Mouse (Mus musculus) kidney, embryonic 15.5 days (tissue): ENCODE data around the gene Fam178b. TPM values are rescaled to one million over a fixed set of nuclear protein-coding genes. Genes with fewer than 3 reads are reported as not detected.
A peak's percentile ranks its signal among the peaks of the same experiment; 100 is the strongest.

ENCODE experiments used
- ATAC-seq: fragments of 200-750 bp; cut with Nextera tagmentation; replicated peaks from 2 replicates; pipeline ENCODE4 v1.8.0; 2017; ENCODE audit warnings: moderate TSS enrichment; ENCODE audit not compliant: low FRiP score
- H3K27ac ChIP-seq: fragments of 300-500 bp; sonication (generic); 2 replicates; pipeline ENCODE4 v1.5.1; 2015; ENCODE audit warnings: mild to moderate bottlenecking, inconsistent platforms
- H3K27me3 ChIP-seq: fragments of 300-500 bp; sonication (generic); 2 replicates; pipeline ENCODE4 v1.6.1; 2015; ENCODE audit warnings: inconsistent platforms
- H3K36me3 ChIP-seq: fragments of 300-500 bp; sonication (generic); 2 replicates; pipeline ENCODE4 v1.6.1; 2015; ENCODE audit warnings: inconsistent platforms
- H3K4me1 ChIP-seq: fragments of 300-500 bp; sonication (generic); 2 replicates; pipeline ENCODE4 v1.6.1; 2015; ENCODE audit warnings: inconsistent platforms
- H3K4me2 ChIP-seq: fragments of 300-500 bp; sonication (generic); 2 replicates; pipeline ENCODE4 v1.6.1; 2015; ENCODE audit warnings: moderate library complexity, mild to moderate bottlenecking, inconsistent platforms
- H3K4me3 ChIP-seq: fragments of 300-500 bp; sonication (generic); replicated peaks from 2 replicates; pipeline ENCODE4 v1.5.1; 2015; ENCODE audit warnings: mild to moderate bottlenecking, inconsistent platforms
- H3K9ac ChIP-seq: fragments of 300-500 bp; sonication (generic); 2 replicates; pipeline ENCODE4 v1.6.1; 2015; ENCODE audit warnings: mild to moderate bottlenecking, inconsistent platforms
- H3K9me3 ChIP-seq: fragments of 300-500 bp; sonication (generic); replicated peaks from 2 replicates; pipeline ENCODE4 v1.6.1; 2016; ENCODE audit warnings: inconsistent platforms
- WGBS: fragments of 180-500 bp; shearing (Covaris S2); methylation state at CpG from one replicate; pipeline ENCODE4 v1.1.7; 2015; ENCODE audit warnings: mixed read lengths; 5-methylcytosine and 5-hydroxymethylcytosine counted together
- polyA plus RNA-seq: library from polyadenylated mRNA; unstranded; fragments of >200 nt; fragmentation: Nextera tagmentation; extraction: Ambion mirVana; gene quantifications from 2 replicates; pipeline ENCODE4 v1.2.1, GENCODE M21; 2015

Gene Fam178b
- polyA plus RNA-seq: 0.67 and 1.3 TPM in 2 replicates

DNA sequence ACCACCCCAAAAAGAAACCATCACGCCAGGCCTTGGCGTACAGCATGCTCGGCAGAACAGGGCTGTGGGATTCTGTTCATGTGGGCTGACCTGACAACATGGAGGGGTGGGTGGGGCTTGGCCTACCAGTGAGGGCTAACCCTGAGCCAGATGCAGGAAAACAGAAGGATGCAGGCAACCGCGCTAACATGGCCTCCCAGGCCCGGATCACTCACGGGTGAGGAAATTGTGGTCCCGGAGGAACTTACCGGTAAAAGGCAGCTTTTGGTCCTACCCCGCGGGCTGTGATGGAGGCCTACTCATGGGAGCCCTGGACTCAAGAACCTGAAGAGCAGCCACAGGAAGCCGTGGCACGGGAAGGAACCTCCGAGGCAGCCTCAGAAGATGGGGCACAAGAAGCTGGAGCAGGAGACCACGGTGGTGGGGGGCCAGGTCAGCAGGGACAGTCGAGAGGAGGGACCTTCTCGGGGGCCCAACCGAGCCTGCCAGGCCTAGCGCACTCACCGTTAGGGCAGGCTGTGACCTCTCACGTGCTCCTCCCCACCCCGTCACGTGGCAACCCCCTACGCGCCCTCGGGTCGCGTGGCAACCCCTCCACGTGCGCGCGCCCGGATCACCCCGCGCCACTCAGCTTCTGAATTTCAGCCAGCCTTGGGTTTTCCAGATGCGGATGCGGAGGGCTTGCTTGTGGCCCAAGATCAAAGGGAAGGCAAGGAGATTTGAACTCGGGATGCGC, at the start of gene Fam178b:
Gene Fam178b (minus strand): TSS at position 564 of the 736 bp plus-strand sequence.
- H3K27ac ChIP-seq: peak within 1 kb of the TSS; percentile 59
- no peak for ATAC-seq
- WGBS: 93% methylated on average over 39 of the region's 39 CpGs
- no peaks in the 10 kb centered on the region for H3K9me3 ChIP-seq
- H3K9ac ChIP-seq: no peak within 1 kb of the TSS
- H3K36me3 ChIP-seq: no peaks in the 10 kb centered on the region
- H3K4me2 ChIP-seq: no peak within 1 kb of the TSS
- H3K4me3 ChIP-seq: no peak within 1 kb of the TSS
- H3K27me3 ChIP-seq: no peaks in the 10 kb centered on the region
- H3K4me1 ChIP-seq: 0 out of 2 replicates have a peak, but pooled peaks cover 11% of the 10 kb centered on the region

DNA sequence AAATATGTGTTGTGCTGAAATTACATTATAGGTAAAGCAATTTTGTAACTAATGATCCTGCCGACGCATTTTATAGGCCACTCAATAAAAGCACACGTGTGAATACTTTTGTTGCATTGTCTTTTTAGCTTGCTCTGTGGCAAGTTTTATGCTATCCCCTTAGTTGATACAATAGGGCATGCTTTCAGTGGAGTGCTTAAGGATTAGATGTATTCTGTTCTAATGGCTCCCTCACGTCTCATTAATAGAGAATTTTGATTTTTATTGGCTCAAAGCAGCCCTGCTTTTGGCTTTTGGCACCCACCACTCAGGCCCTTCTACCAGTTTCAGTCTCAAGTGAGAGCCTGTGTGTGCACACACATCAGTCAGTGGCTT, 41.1 kb upstream of the Fam178b start:
- WGBS: 48% methylated on average over 4 of the region's 4 CpGs
- Histone ChIP-seq H3K4me3 (no peak overlapping the region), H3K4me1 (peaks cover 8% of the 10 kb centered on the region; the same call in 1 of the 2 replicates), H3K4me2 (no peak overlapping the region), H3K27ac (no peak overlapping the region), H3K9me3 (no peaks in the 10 kb centered on the region), H3K36me3 (no peaks in the 10 kb centered on the region), H3K9ac (no peak overlapping the region), H3K27me3 (no peaks in the 10 kb centered on the region)
- no peak for ATAC-seq

DNA sequence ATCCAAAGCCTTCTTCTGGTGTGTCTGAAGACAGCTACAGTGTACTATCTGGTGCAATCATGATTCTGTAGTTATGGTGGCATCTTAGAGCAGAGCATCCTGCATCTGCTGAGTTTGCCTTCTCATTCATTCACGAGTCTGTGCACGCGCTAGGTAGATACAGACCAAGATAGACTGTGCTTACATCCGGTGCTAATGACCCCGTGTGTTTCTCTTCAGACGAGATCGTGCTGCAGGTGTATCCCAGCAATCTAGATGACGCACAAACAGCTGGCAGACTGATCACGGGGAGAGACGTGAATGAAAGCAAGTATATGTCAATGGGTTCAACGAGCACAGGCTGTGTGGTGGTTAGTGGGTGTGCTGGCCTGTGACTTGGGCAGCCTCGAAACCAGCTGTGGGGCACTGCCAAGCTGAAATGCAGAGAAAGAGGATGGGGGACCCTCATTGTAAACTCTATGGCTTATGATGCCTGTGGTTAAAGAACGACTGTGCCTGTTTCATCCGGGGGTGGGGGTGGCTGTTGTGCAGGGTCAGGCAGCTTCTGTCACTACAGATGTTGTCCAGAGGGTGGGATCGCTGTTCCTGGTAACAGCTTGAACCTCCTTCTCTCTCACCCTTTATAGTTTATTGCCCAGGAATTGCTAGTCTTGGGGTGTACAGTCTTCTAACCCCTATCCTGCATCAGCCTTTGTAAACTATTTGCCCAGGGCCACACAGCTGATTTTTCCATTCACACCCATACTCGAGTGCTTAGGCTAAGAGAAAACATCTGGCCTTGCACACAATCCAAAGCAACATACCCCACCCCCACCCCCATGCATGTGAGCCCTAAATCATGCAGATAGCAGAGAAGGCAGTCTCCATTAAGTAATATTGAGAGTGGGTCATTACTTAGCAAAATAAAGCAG, 40.4 kb upstream of the Fam178b start:
- Histone ChIP-seq H3K9me3 (no peaks in the 10 kb centered on the region), H3K9ac (no peak overlapping the region), H3K4me1 (peaks cover 8% of the 10 kb centered on the region; the same call in 1 of the 2 replicates), H3K4me3 (no peak overlapping the region), H3K27ac (no peak overlapping the region), H3K36me3 (no peaks in the 10 kb centered on the region), H3K27me3 (no peaks in the 10 kb centered on the region), H3K4me2 (no peak overlapping the region)
- WGBS: 49% methylated on average over 16 of the region's 16 CpGs
- ATAC-seq: no peak

DNA sequence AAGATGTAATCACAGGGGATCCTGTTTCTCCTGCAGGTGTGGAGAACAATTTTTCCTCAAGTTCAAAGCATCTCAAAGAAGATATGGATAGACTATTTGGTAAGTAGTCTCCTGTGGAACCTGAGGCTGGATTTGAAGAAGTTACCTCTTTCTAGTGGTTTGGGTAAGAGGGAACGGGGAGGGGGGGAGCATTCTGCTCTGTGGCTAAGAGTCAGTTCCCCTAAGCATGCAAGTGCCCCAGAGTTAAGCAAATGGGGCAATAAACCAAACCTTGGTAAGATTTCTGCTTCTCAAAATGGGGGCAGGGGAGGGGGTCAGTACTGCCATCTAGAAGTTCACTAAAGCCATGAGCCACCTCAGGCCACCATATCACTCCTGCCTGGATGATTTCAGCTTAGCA, 35.8 kb upstream of the Fam178b start:
- Histone ChIP-seq H3K36me3 (no peaks in the 10 kb centered on the region), H3K27me3 (no peaks in the 10 kb centered on the region), H3K4me2 (no peak overlapping the region), H3K9me3 (no peaks in the 10 kb centered on the region), H3K27ac (no peak overlapping the region), H3K9ac (no peak overlapping the region), H3K4me1 (peaks cover 8% of the 10 kb centered on the region; the same call in 1 of the 2 replicates), H3K4me3 (no peak overlapping the region)
- ATAC-seq: no peak
- WGBS: 70% methylated on average over 1 of the region's 1 CpGs

DNA sequence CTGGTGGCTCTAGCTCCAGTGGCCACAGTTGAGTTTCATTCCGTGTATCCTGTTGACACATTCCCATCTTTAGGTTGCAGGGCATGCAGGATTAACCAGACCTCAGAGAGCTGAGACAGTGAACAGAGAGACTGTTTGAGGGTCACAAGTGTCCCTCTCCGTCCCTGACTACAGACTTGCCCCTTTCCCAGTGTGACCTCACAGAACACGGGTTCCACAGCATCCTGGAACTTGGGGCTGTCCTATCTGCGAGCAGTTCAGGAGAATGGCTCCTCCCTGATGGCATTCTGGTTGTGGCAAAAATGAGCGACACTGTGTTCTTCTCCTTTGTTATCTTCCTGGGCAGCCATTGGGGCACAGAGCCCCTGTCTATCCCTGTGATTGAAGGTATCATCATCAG, 31.3 kb upstream of the Fam178b start, which contains the start of gene Actr1b:
Gene Actr1b (minus strand): TSS at position 112 of the 400 bp plus-strand sequence.
- no peaks in the 10 kb centered on the region for H3K27me3 ChIP-seq
- H3K9ac ChIP-seq: no peak within 1 kb of the TSS
- H3K36me3 ChIP-seq: no peaks in the 10 kb centered on the region
- H3K4me1 ChIP-seq: peaks cover 3% of the 10 kb centered on the region
- H3K9me3 ChIP-seq: no peaks in the 10 kb centered on the region
- no peak within 1 kb of the TSS for H3K4me3 ChIP-seq
- no peak within 1 kb of the TSS for H3K4me2 ChIP-seq
- no peak within 1 kb of the TSS for H3K27ac ChIP-seq
- no peak for ATAC-seq
- WGBS: 87% methylated on average over 5 of the region's 5 CpGs

DNA sequence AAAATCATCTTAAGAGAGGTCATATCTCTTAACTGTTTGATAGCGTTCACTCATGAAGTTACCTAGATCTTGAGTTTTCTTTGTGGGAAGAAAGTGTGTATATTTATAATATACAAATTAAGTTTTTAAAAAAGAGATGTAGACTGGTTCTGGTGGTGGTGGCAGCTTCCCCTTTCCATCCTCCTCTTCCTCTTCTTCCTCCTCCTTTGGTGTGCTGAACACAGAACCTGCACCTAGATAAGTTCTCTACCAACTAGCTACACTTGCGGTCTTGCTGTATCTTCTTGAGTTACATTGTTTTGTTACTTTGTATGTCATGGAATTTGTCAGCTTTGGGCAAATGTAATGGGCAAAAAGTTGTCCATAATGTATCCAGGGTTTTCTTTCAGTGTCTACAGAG, 28.1 kb upstream of the Fam178b start:
- peaks cover 18% of the 10 kb centered on the region for H3K36me3 ChIP-seq
- WGBS: 97% methylated on average over 2 of the region's 2 CpGs

DNA sequence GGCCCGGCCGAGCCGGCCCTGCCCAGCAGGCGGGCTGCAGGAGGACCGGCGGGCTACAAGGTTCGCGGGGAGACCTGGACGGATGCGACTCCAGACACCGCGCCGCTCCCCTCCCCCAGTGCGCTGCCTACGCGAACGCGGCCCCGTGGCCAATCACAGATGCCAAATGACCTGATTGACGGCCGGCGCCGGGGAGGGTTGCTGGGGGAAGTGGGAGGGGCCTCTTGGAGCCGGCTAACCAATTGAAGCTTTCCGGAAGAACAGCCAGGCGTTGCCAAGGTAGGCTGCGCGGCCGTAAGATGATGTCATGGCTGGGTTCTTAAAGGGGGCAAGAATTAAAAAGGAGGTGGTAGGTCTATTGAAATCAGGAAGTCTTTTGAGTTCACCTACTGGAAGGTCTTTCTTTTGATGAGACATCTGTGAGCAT, 26.9 kb upstream of the Fam178b start, which contains the start of gene 4933424G06Rik:
Gene 4933424G06Rik (plus strand): TSS at position 296 of the 427 bp plus-strand sequence.
- H3K9me3 ChIP-seq: no peaks in the 10 kb centered on the region
- peaks cover 26% of the 10 kb centered on the region for H3K4me1 ChIP-seq
- H3K27me3 ChIP-seq: no peaks in the 10 kb centered on the region
- H3K36me3 ChIP-seq: peaks cover 30% of the 10 kb centered on the region
- under 1% methylated on average over 29 of the region's 29 CpGs for WGBS
- H3K9ac ChIP-seq: peak within 1 kb of the TSS; percentile 90
- peak within 1 kb of the TSS; percentile 93 for H3K27ac ChIP-seq
- H3K4me2 ChIP-seq: peak within 1 kb of the TSS; percentile 69
- peak; percentile 96 for ATAC-seq
- peak within 1 kb of the TSS; percentile 97 for H3K4me3 ChIP-seq

More for the DNA sequence above, 28.1 kb upstream of the Fam178b start:
- ATAC-seq: no peak
- H3K27me3 ChIP-seq: no peaks in the 10 kb centered on the region
- no peak overlapping the region for H3K4me2 ChIP-seq
- no peak overlapping the region for H3K9ac ChIP-seq
- H3K4me3 ChIP-seq: no peak overlapping the region
- H3K27ac ChIP-seq: no peak overlapping the region
- H3K9me3 ChIP-seq: no peaks in the 10 kb centered on the region
- peaks cover 26% of the 10 kb centered on the region for H3K4me1 ChIP-seq

DNA sequence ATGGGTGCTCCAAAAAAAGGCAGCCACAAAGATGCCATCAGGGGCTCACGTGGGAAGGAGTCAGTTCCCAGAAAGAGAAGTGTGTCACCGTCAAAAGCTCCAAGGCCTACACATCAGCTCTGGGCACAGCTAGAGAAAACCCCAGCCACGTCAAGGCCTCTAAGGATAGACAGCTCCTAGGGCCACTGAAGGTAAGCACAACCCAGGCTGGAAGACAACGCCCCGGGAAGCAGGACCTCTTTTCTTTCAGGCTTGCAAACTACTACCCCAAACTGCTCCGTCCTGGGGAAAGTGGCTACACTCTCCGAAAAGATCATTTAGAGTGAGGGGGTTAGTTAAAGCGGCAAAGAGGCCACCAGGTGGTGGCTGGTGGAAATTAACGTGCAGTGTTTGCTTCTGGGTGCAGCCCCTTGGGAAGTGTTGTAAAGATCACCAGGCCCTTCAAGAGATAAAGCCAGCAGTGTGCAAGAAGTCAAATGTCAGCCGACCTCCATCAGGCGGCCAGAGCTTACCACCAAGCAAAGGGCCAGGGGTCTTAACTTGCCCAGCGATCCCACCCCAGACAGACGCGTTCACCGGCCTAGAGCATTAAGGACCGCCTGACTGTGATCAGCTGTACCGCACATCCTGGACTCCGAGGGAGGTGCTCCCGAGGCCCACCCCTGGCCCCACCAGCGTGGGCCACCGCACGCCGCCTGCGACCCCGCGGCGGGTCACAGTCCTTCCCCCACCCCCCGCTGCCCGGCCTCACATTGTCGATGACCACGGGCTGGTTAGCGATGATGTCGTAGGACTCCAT, 26.3 kb upstream of the Fam178b start:
- Histone ChIP-seq H3K9ac (peak overlapping the region; percentile 90), H3K27me3 (no peaks in the 10 kb centered on the region), H3K4me2 (peak overlapping the region; percentile 69), H3K27ac (peak overlapping the region; percentile 93), H3K9me3 (no peaks in the 10 kb centered on the region), H3K4me3 (peak overlapping the region; percentile 97), H3K36me3 (peaks cover 36% of the 10 kb centered on the region), H3K4me1 (peaks cover 26% of the 10 kb centered on the region)
- under 1% methylated on average over 33 of the region's 33 CpGs for WGBS
- ATAC-seq: peak; percentile 72

DNA sequence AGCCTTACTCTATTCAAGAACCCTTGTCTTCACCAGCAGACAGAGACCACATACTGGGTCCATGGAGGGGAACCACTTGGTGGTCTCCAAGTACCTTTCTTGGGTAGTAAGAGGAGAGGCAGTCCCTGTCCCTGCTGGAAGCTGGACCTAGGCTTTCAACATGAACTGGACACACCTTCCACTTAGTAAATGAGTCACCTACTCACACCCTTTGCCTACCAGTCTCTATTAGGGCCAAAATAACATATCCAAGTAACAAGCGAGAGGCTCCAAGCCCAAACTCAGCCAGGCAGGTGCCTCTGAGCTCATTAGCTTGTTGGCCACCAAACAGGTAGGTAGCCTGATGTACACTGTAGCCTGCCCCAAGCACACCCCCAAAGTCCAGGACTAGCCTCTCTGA, 25.6 kb upstream of the Fam178b start:
- Histone ChIP-seq H3K9ac (peak overlapping the region; percentile 90), H3K27ac (no peak overlapping the region), H3K27me3 (no peaks in the 10 kb centered on the region), H3K4me3 (peak overlapping the region; percentile 97), H3K4me2 (peak overlapping the region; percentile 69), H3K36me3 (peaks cover 43% of the 10 kb centered on the region), H3K4me1 (peaks cover 26% of the 10 kb centered on the region), H3K9me3 (no peaks in the 10 kb centered on the region)
- ATAC-seq: no peak
- WGBS: 72% methylated on average over 1 of the region's 1 CpGs

DNA sequence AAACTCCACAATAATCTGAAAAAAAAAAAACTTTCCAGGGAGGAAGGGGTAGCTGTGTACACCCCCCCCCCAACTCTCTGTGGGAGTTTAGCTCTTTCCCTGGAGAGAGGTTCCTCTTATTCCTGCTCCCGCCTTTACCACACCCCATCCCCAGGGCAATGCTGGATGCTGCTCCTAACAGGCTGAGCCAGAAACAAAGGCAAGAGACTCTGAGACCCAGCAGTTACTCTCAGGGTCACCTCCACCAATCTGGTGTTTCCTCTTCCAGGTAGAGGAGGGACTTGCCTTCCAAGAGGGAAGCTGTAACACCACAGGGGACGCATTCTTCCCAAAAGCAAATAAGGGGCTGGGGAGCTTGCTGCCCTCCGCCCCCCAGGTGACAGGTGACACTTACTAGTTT, 24.8 kb upstream of the Fam178b start:
- Histone ChIP-seq H3K4me3 (no peak overlapping the region), H3K9ac (no peak overlapping the region), H3K4me2 (0 out of 2 replicates have a peak overlapping the region, but pooled peaks have one; percentile 69), H3K27ac (no peak overlapping the region), H3K9me3 (no peaks in the 10 kb centered on the region), H3K4me1 (peaks cover 26% of the 10 kb centered on the region), H3K27me3 (no peaks in the 10 kb centered on the region), H3K36me3 (peaks cover 51% of the 10 kb centered on the region)
- WGBS: 74% methylated on average over 3 of the region's 3 CpGs
- ATAC-seq: no peak

DNA sequence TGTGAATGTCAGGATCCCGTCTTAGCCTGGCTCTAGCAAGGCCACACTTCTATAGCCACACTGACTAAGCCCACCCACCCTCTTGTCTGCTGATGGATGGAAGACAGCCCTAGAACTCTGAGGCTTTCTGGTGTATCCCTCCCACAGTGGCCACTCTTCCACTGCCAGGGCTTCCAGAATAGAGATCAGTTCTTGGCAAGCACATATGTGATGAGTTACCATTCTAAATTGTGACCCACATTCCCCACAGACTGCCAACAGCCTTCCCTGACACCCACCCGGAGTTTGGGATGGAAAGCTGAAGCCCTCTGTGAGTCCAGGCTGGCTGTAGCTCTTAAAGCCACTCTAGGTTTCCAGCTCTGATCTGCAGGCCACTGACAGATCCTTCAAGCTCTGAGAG, 24.2 kb upstream of the Fam178b start:
- no peak overlapping the region for H3K4me2 ChIP-seq
- 84% methylated on average over 2 of the region's 2 CpGs for WGBS
- H3K9ac ChIP-seq: no peak overlapping the region
- ATAC-seq: no peak
- H3K27ac ChIP-seq: no peak overlapping the region
- peaks cover 57% of the 10 kb centered on the region for H3K36me3 ChIP-seq
- H3K27me3 ChIP-seq: no peaks in the 10 kb centered on the region
- no peak overlapping the region for H3K4me3 ChIP-seq
- no peaks in the 10 kb centered on the region for H3K9me3 ChIP-seq
- peaks cover 26% of the 10 kb centered on the region for H3K4me1 ChIP-seq
